Mouse (Mus musculus) adrenal gland, postnatal 4 days (tissue): ENCODE results near the gene Ptcd2. TPM values are rescaled to one million over a fixed set of nuclear protein-coding genes. Genes with fewer than 3 reads are reported as not detected.

Experiments used
- DNase-seq, 2 experiments: peaks; one replicate each; pipeline ENCODE4 v3.0.0; 2021 to 2022; ENCODE audit warnings: low spot score in 2 of 2, mixed read lengths in 2 of 2
- long read RNA-seq, 2 experiments: library from polyadenylated mRNA; stranded (forward); transcript quantifications; one replicate each; pipeline ENCODE4 v2.0.0; 2021
- total RNA-seq, 2 experiments: library from RNA; stranded (reverse); gene quantifications; 2 replicates each; pipeline ENCODE4 v1.2.3; 2021

The Ptcd2 gene
- 10 to 100 TPM; 35.8 to 39.6 TPM for total RNA-seq
- long read RNA-seq, experiment 1, transcript Ptcd2-201 (10 exons, 1,704 nt): major isoform, 32 of 38 reads
- long read RNA-seq, experiment 1, partial matches to known transcripts: 6 of 38 reads
- long read RNA-seq, experiment 1, other reads (novel, unspliced or antisense): 0 of 38 reads
- long read RNA-seq, experiment 2, transcript Ptcd2-201 (10 exons, 1,704 nt): major isoform, 63 of 76 reads
- long read RNA-seq, experiment 2, partial matches to known transcripts: 13 of 76 reads
- long read RNA-seq, experiment 2, other reads (novel, unspliced or antisense): 0 of 76 reads

GRCm38 (mm10) chr13:99344599-99345575, at the start of gene Ptcd2, which contains the start of gene Mrps27:
Gene Ptcd2 (minus strand): TSS chr13:99344705.
Gene Mrps27 (plus strand): TSS chr13:99344786.
- DNase-seq: peak; percentile 95 to 99

DNA sequence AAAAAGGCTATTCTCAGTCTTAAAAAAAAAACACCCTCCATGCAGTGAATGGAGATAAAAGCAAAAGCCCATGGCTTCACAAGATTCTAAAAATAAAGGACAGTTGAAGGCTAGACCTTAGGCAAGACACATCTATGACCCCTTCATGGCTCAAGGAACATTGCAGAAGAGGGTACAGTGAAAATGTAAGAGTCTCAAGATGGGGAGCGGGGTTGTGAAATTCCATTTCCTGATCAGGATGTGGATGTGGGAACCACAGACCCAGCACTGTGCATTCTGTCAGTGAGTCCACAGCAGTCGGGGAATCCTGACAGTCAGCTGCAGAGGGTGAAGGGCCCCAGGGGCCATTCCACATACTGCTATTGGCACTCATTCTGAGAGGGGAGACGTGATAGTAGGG, 48.6 kb upstream of the Ptcd2 start:
- DNase-seq: no peak

- DNase-seq: peak in 1 of 2 experiments; percentile 41
Measured at GRCm38 (mm10) chr13:99391417-99391816, 46.9 kb upstream of the Ptcd2 start.

DNA sequence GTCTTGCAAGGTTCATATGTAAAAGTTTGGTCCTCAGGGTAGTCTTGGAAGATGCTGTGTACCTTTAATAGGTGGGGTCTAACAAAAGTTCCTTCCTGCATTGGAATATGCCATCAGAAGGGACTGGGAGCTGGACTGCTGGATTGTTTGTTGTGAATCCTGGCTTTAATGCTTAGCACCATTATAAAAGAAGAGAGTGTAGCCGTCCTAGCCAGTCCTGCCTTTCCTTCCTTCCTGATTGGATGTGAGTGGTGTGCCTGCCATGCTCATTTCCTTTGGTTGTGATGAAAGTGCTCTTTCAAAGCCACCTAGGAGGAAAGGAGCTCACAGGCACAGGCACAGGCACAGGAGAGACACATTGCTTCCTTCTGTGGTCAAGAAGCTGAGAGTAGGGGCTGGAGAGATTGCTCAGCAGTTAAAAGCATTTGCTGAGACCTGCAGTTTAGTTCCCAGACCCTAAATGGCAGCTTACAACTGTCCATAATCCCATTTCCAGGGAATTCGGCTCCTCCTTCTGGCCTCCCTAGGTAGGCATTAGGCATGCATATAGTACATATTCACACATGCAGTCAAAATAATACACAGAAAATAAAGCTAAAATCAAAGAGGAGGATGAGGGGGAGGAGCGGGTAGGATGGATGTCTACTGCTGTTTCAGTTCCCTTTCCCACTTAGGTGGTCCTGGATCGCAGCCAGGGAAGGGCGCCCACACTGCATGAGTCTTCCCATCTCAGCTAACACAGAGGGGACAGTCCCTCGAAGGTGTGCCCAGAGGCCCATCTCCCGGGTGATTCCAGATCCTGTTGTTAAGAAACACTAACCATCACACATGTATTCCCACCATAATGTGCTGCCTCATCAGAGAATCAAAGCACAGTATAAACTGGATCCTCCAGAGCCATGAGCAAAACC, 43.7 kb upstream of the Ptcd2 start:
- no peak for DNase-seq

- DNase-seq: no peak
Measured at GRCm38 (mm10) chr13:99386341-99386740, 41.8 kb upstream of the Ptcd2 start.

DNA sequence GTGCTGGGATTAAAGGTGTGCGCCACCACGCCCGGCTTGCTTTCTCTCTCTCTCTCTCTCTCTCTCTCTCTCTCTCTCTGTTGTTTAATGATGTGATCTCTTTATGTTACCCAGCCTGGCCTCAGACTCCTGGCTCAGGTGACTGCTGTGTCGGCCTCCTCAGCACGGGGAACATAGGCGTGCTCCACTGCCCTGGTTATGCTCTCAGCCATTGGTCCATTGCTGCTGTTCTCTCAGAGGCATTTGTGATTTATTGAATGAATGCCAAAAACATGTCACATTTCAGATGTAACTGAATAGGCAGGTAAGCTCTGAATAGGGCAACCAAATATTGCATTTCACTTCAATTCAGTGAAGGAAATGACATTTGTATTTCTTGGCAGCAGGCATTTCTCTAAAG, 41.4 kb upstream of the Ptcd2 start:
- DNase-seq: no peak

- DNase-seq: no peak
Measured at GRCm38 (mm10) chr13:99384555-99385203, 40.2 kb upstream of the Ptcd2 start.

- no peak for DNase-seq
Measured at GRCm38 (mm10) chr13:99382373-99382772, 37.9 kb upstream of the Ptcd2 start.

- no peak for DNase-seq
Measured at GRCm38 (mm10) chr13:99378223-99378622, 33.7 kb upstream of the Ptcd2 start.

- DNase-seq: no peak
Measured at GRCm38 (mm10) chr13:99377055-99377454, 32.5 kb upstream of the Ptcd2 start.

GRCm38 (mm10) chr13:99375550-99375949, 31.0 kb upstream of the Ptcd2 start:
- DNase-seq: peak; percentile 37 to 58

DNA sequence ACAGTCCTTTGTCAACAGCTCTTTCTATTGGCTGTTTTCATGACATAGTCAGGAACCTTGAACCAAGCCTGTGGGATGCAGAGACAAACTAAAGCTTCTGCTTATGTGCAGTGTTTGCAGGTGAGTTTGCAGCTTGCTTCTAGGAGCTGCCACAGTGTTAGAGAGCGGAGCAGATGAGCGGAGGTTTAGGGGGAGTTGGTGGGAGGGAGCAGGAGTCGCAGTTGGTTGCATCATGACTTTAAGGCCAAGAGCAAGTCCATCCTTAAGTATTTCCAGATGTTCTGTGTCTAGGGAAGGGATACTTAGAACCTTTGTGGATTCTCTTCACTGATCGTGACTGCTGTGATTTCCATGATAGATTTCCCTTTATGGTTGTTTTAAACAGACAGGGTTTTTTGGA, 29.7 kb upstream of the Ptcd2 start:
- no peak for DNase-seq

DNA sequence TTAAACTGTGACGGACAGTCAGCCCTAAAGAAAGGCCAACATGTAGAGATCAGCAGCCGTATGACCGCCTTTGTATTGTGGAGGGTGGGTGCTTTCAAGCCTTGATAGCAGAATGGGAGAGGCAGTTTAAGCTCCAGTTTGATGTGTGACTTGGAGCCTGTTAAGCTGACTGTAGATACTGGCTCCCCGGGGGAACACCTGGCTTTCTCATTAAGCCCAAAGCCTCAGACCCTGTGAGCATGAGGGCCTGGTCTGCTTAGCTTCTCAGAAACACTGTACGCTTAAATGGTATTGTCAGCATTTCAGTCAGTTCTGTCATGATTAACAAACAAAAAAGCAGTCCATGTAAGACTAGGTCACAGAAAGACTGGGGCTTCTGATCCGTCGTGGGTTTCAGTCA, 29.2 kb upstream of the Ptcd2 start:
- DNase-seq: no peak

DNA sequence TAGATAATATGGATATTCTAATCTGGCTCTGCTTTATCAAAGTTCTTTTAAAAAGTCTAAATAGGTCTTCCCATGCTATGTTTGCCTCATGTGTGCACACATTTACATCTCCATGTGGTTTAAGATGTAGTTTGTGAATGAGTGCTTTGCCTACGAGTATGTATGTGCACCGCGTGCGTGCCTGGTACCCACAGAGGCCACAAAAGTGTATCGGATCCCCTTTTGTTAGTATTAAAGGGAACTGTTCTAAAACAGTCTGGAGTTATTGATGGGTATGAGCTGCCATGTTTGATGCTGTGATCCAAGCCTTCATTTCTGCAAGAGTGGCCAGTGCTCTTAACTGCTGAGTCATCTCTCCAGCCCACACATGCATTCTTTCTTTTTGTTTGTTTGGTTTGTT, 26.8 kb upstream of the Ptcd2 start:
- no peak for DNase-seq

- no peak for DNase-seq
Measured at GRCm38 (mm10) chr13:99369103-99369502, 24.6 kb upstream of the Ptcd2 start.

- DNase-seq: no peak
Measured at GRCm38 (mm10) chr13:99367554-99368174, 23.2 kb upstream of the Ptcd2 start.

- no peak for DNase-seq
Measured at GRCm38 (mm10) chr13:99366422-99367175, 22.1 kb upstream of the Ptcd2 start.

- DNase-seq: no peak
Measured at GRCm38 (mm10) chr13:99363866-99364265, 19.4 kb upstream of the Ptcd2 start.

DNA sequence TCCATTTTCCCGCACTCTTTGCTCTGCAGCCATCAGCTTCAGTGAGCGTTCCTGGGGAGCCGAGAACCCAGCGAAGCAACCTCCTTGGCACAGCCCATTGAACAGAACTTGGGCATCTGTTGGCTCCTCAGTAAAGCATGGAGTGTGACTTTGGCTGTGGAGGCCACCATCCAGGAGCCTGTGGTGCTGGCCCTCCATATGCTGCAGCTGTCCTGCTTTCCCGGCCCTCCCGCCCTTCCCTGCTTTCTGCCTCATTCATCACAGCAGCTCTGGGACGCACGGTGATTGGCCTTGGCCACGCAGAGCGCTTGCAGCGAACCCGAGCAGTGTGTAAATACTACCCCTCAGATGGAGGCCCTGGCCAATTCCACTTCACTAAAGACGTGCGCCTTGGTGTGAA, 14.4 kb upstream of the Ptcd2 start:
- no peak for DNase-seq
